Mouse (Mus musculus) heart, adult 2 months (tissue): ENCODE results near the gene Per2.

Source experiments
- CTCF ChIP-seq: fragments of 200-600 bp; IDR thresholded peaks from 2 replicates; pipeline ENCODE4 v1.8.1; 2022; ENCODE audit warnings: antibody characterized with exemption, mild to moderate bottlenecking, moderate library complexity
- EP300 ChIP-seq: fragments of 200-500 bp; IDR thresholded peaks from 2 replicates; pipeline ENCODE4 v1.6.1; 2011; ENCODE audit warnings: low read depth, low read length, control low read depth; ENCODE audit not compliant: insufficient read depth
- POLR2A ChIP-seq: fragments of 200-500 bp; IDR thresholded peaks from 2 replicates; pipeline ENCODE4 v1.6.1; 2011; ENCODE audit warnings: mild to moderate bottlenecking, low read depth, low read length, control low read depth; ENCODE audit not compliant: insufficient read depth

DNA sequence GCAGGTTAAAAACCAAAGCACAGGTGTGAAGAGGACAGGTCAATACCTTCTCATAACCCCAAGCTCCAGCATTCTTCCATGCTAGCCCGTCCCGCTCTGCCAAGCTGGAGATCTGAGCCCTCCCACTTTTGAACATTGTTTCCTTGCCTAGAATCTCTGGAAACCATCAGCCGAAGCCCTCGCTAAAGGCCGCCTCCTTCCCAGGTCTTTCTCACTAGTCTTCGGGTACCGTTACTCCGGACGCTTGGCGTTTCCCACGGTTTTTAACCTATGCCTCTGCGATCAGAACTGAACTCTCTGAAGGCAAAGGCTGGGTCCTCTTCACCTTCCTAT is 61.2 kb downstream of the Per2 start:
- no peak for TF ChIP-seq POLR2A
- TF ChIP-seq CTCF = no peak
- TF ChIP-seq EP300 = no peak
